Mouse (Mus musculus) liver, embryonic 16.5 days (tissue): ENCODE data around the gene Mtf1. TPM values are rescaled to one million over a fixed set of nuclear protein-coding genes. Genes with fewer than 3 reads are reported as not detected.

Experiments used
- ATAC-seq: fragments of 200-750 bp; cut with Nextera tagmentation; 2 replicates; pipeline ENCODE4 v1.8.0; 2017; ENCODE audit warnings: low read depth, mild to moderate bottlenecking, moderate number of reproducible peaks, moderate library complexity
- H3K27ac ChIP-seq: fragments of 300-500 bp; sonication (generic); 2 replicates; pipeline ENCODE4 v1.5.1; 2014; ENCODE audit warnings: mild to moderate bottlenecking, low read length
- H3K27me3 ChIP-seq: fragments of 300-500 bp; sonication (generic); 2 replicates; pipeline ENCODE4 v1.6.1; 2014; ENCODE audit warnings: low read depth, low read length, mixed read lengths; ENCODE audit not compliant: control insufficient read depth, insufficient read depth
- H3K36me3 ChIP-seq: fragments of 300-500 bp; sonication (generic); 2 replicates; pipeline ENCODE4 v1.6.1; 2014; ENCODE audit warnings: mild to moderate bottlenecking; ENCODE audit not compliant: control insufficient read depth, insufficient read depth
- H3K4me1 ChIP-seq: fragments of 300-500 bp; sonication (generic); 2 replicates; pipeline ENCODE4 v1.6.1; 2014; ENCODE audit warnings: low read depth, low read length, mixed read lengths; ENCODE audit not compliant: control insufficient read depth
- H3K4me2 ChIP-seq: fragments of 300-500 bp; sonication (generic); 2 replicates; pipeline ENCODE4 v1.6.1; 2014; ENCODE audit warnings: low read depth, low read length, mixed read lengths
- H3K4me3 ChIP-seq: fragments of 300-500 bp; sonication (generic); 2 replicates; pipeline ENCODE4 v1.5.1; 2014; ENCODE audit warnings: low read depth, mild to moderate bottlenecking, low read length
- H3K9ac ChIP-seq: fragments of 300-500 bp; sonication (generic); 2 replicates; pipeline ENCODE4 v1.6.1; 2014; ENCODE audit warnings: low read depth, low read length
- H3K9me3 ChIP-seq: fragments of 300-500 bp; sonication (generic); replicated peaks from 2 replicates; pipeline ENCODE4 v1.6.1; 2016; ENCODE audit warnings: low read length; ENCODE audit not compliant: control insufficient read depth
- WGBS: fragments of 180-500 bp; shearing (Covaris S2); extraction: QIAGEN DNeasy Blood & Tissue Kit; methylation state at CpG from one replicate; pipeline ENCODE4 v1.1.7; 2014; ENCODE audit not compliant: insufficient replicate concordance; 5-methylcytosine and 5-hydroxymethylcytosine counted together
- polyA plus RNA-seq: library from polyadenylated mRNA; unstranded; fragments of >200 nt; fragmentation: Nextera tagmentation; extraction: Ambion mirVana; gene quantifications from 2 replicates; pipeline ENCODE4 v1.2.1, GENCODE M21; 2015

The Mtf1 gene
- polyA plus RNA-seq, 1 experiment from 2014 or later = 8.5 TPM

DNA sequence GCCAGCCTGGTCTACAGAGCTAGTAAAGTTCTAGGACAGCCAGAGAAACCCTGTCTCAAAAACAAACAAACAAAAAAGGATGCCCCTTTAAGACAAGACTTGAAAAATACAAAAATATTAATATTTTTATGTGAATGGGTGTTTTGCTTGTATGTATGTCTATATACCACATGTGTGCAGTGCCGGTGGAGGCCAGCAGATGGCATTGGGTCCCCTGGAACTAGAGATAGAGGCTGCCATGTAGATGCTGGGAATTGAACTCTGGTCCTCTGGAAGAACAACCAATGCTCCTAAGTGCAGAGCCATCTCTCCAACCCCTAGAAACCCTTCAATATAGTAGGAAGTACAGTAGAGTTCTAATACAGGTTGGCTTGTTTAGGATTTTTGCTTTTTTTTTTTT lies 39.1 kb downstream of the Mtf1 start:
- no peaks in the 10 kb centered on the region for H3K4me1 ChIP-seq
- H3K9me3 ChIP-seq = no peaks in the 10 kb centered on the region
- no peak for ATAC-seq
- no peak overlapping the region for H3K4me2 ChIP-seq
- no peak overlapping the region for H3K27ac ChIP-seq
- WGBS = 90% methylated on average over 1 of the region's 1 CpGs
- no peaks in the 10 kb centered on the region for H3K27me3 ChIP-seq
- peaks cover 26% of the 10 kb centered on the region for H3K36me3 ChIP-seq
- H3K9ac ChIP-seq = no peak overlapping the region
- H3K4me3 ChIP-seq = no peak overlapping the region

DNA sequence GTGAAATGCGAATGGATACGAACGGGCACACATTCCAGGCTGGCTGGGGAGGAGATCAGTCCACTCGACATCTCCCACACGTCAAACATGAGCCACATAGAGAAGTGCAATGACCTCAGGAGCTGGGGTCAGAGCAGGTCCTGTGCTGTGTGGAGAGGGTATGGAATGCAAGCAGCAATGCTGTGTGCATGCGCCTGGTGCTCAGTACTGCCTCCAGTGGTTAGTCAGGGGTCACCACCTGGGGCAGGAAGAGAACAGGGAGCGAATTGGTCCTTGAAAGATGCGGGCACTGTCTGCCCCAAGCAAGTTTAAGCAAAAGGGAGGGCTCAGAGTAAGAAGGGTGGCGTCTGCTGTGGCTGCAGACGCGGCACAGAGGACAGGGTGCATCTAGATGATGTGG lies 41.6 kb downstream of the Mtf1 start:
- Histone ChIP-seq H3K9ac (no peak overlapping the region), H3K36me3 (peaks cover 20% of the 10 kb centered on the region), H3K4me3 (no peak overlapping the region), H3K4me2 (no peak overlapping the region), H3K27me3 (no peaks in the 10 kb centered on the region), H3K9me3 (no peaks in the 10 kb centered on the region), H3K4me1 (peaks cover 6% of the 10 kb centered on the region), H3K27ac (no peak overlapping the region)
- 62% methylated on average over 11 of the region's 11 CpGs for WGBS
- ATAC-seq = peak; percentile 60; the same call in 1 of the 2 replicates

DNA sequence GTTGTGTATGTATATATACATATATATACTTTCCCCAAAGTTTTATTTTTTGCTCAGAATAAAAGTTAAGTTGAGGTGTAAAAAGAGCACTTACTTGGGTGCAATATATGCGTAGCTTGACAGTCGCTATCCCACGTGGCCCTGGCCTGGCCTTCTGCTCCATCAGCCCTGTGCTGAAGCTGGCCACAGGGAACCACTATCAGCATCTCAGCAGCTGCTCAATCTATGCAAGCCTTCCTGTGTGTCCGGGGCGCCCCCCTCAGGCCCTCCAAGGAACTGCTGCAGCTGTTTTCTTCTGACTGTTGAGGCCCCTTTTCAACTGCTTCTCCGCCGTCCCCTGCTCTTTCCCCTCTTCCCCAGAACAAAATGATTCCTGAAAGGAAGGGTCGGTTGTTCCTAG lies 45.7 kb downstream of the Mtf1 start:
- Histone ChIP-seq H3K4me2 (no peak overlapping the region), H3K36me3 (peaks cover under 1% of the 10 kb centered on the region), H3K9me3 (no peaks in the 10 kb centered on the region), H3K9ac (no peak overlapping the region), H3K4me3 (no peak overlapping the region), H3K27ac (no peak overlapping the region), H3K27me3 (no peaks in the 10 kb centered on the region), H3K4me1 (peaks cover 24% of the 10 kb centered on the region)
- peak; percentile 23 for ATAC-seq
- WGBS = 6% methylated on average over 8 of the region's 8 CpGs

DNA sequence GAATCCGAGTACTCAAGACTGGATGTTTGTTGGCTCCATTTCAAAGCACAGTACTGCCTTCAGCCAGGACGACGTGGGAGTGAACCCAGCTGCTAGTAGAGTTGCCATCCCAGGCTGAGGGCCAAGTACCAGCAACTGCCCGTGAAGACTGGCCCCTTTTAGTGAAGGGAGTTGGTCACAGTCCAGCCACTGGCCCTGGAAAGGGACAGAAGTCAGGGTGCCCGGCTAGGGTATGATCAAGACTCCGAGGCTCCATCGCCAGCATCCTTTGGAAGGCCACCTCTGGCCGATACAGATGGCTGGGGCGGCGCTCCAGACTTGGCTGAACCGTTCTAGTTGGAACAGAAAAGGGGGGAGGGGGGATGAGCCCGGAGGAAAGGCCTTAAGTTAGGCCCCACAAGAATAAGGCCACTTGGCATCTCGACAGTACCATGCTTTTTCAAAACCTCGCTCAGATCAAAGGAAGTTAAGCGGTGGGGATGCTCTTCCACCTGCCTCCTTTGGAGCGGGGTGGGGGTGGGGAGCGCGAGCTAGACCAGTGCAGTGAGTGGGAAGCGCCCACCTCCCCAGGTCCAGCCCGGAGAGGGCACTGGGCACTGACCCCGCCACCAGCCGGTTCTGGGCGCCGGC lies 47.8 kb downstream of the Mtf1 start:
- no peak for ATAC-seq
- H3K27me3 ChIP-seq = no peaks in the 10 kb centered on the region
- H3K4me3 ChIP-seq = peak overlapping the region; percentile 94
- peaks cover 4% of the 10 kb centered on the region for H3K36me3 ChIP-seq
- WGBS = 11% methylated on average over 24 of the region's 24 CpGs
- peaks cover 24% of the 10 kb centered on the region for H3K4me1 ChIP-seq
- H3K9me3 ChIP-seq = no peaks in the 10 kb centered on the region
- H3K27ac ChIP-seq = peak overlapping the region; percentile 80
- H3K4me2 ChIP-seq = peak overlapping the region; percentile 95
- H3K9ac ChIP-seq = peak overlapping the region; percentile 84

DNA sequence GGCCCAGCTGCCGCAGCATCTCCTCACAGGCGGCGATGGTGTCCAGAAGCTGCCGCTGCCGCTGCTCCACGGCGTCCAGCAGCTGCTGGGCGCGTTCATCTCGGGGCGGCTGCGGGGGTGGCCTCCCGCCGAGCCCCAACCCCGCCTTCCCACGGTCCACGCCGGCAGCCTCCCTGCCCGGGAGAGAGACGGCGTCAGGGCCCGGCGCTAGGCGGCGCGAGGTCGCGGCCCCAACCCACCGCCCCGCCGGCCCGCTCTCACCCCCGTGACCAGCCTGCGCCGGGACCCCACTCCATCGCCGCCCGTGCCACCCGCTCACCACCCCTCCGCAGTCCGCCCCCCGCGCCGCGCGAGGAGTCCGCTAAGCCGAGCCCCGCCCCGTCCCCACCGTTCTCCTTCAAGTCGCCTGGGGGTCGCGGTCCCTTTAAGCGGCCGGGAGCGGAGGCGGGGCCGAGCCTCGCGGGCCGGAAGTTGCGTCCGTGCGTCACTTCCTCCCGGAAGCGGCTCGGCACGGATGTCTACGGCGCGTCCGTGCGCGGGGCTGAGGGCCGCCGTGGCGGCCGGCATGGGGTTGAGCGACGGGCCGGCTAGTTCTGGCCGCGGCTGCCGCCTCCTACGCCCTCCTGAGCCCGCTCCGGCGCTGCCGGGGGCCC lies 48.5 kb downstream of the Mtf1 start, which contains the start of gene Yrdc:
TSS of gene Yrdc (plus strand) at position 419 of the 653 bp plus-strand sequence.
- H3K4me3 ChIP-seq = peak within 1 kb of the TSS; percentile 94
- H3K27me3 ChIP-seq = no peaks in the 10 kb centered on the region
- peaks cover 8% of the 10 kb centered on the region for H3K36me3 ChIP-seq
- peak within 1 kb of the TSS; percentile 95 for H3K4me2 ChIP-seq
- peak; percentile 93 for ATAC-seq
- peak within 1 kb of the TSS; percentile 84 for H3K9ac ChIP-seq
- peak within 1 kb of the TSS; percentile 80 for H3K27ac ChIP-seq
- under 1% methylated on average over 73 of the region's 90 CpGs for WGBS
- no peaks in the 10 kb centered on the region for H3K9me3 ChIP-seq
- peaks cover 24% of the 10 kb centered on the region for H3K4me1 ChIP-seq

- Histone ChIP-seq H3K27ac (peak within 1 kb of the TSS; percentile 80), H3K9me3 (no peaks in the 10 kb centered on the region), H3K4me1 (peaks cover 24% of the 10 kb centered on the region), H3K9ac (peak within 1 kb of the TSS; percentile 84), H3K4me3 (peak within 1 kb of the TSS; percentile 94), H3K36me3 (peaks cover 8% of the 10 kb centered on the region), H3K27me3 (no peaks in the 10 kb centered on the region), H3K4me2 (peak within 1 kb of the TSS; percentile 95)
- WGBS = under 1% methylated on average over 63 of the region's 75 CpGs
- ATAC-seq = peak; percentile 57
Observed at GRCm38 (mm10) chr4:124850933-124851658, 49.2 kb downstream of the Mtf1 start, which contains the start of gene 1110065P20Rik. 1110065P20Rik (minus strand) TSS chr4:124851196.

GRCm38 (mm10) chr4:124856294-124856693 lies 54.4 kb downstream of the Mtf1 start:
- 77% methylated on average over 8 of the region's 8 CpGs for WGBS
- Histone ChIP-seq H3K27ac (no peak overlapping the region), H3K4me2 (no peak overlapping the region), H3K9ac (no peak overlapping the region), H3K4me1 (peaks cover 11% of the 10 kb centered on the region), H3K9me3 (no peaks in the 10 kb centered on the region), H3K36me3 (peaks cover 8% of the 10 kb centered on the region), H3K27me3 (peaks cover 9% of the 10 kb centered on the region), H3K4me3 (no peak overlapping the region)
- ATAC-seq = no peak

GRCm38 (mm10) chr4:124858370-124858769 lies 56.5 kb downstream of the Mtf1 start:
- Histone ChIP-seq H3K27me3 (peaks cover 29% of the 10 kb centered on the region), H3K4me3 (no peak overlapping the region), H3K27ac (no peak overlapping the region), H3K9ac (no peak overlapping the region), H3K36me3 (peaks cover 8% of the 10 kb centered on the region), H3K4me1 (no peaks in the 10 kb centered on the region), H3K4me2 (no peak overlapping the region), H3K9me3 (no peaks in the 10 kb centered on the region)
- 67% methylated on average over 5 of the region's 5 CpGs for WGBS
- ATAC-seq = no peak
